Mouse (Mus musculus) kidney, adult 2 months (tissue): Measurements from ENCODE around the gene 4933405L10Rik. TPM values are rescaled to one million over a fixed set of nuclear protein-coding genes. Genes with fewer than 3 reads are reported as not detected.

Source experiments
- DNase-seq: peaks from one replicate; pipeline ENCODE4 v3.0.0; 2021
- H3K27ac ChIP-seq: fragments of 200-500 bp; 2 replicates; pipeline ENCODE4 v1.5.1; 2012; ENCODE audit warnings: low read depth, low read length, control low read depth, inconsistent platforms; ENCODE audit not compliant: insufficient read depth
- H3K27me3 ChIP-seq: fragments of 200-500 bp; replicated peaks from 2 replicates; pipeline ENCODE4 v1.6.1; 2012; ENCODE audit warnings: mild to moderate bottlenecking, moderate library complexity, low read length, inconsistent platforms; ENCODE audit not compliant: control insufficient read depth, insufficient read depth
- H3K36me3 ChIP-seq: fragments of 200-500 bp; 2 replicates; pipeline ENCODE4 v1.6.1; 2012; ENCODE audit warnings: mild to moderate bottlenecking, moderate library complexity, low read length, inconsistent platforms; ENCODE audit not compliant: control insufficient read depth, insufficient read depth
- H3K4me1 ChIP-seq: fragments of 200-500 bp; 2 replicates; pipeline ENCODE4 v1.6.1; 2011; ENCODE audit warnings: low read length; ENCODE audit not compliant: control insufficient read depth, insufficient read depth
- H3K4me3 ChIP-seq: fragments of 200-500 bp; 2 replicates; pipeline ENCODE4 v1.5.1; 2011; ENCODE audit warnings: mild to moderate bottlenecking, low read depth, low read length, control low read depth; ENCODE audit not compliant: insufficient read depth
- CTCF ChIP-seq: fragments of 200-500 bp; conservative IDR thresholded peaks from 2 replicates; pipeline ENCODE4 v1.5.1; 2011; ENCODE audit warnings: low read depth, mild to moderate bottlenecking, control low read depth, low read length, moderate library complexity, mixed read lengths; ENCODE audit not compliant: insufficient read depth, insufficient read length
- POLR2A ChIP-seq: fragments of 200-500 bp; IDR thresholded peaks from one replicate; pipeline ENCODE4 v1.6.1; 2011; ENCODE audit warnings: low read depth, low read length, control low read depth
- WGBS: fragments of 180-500 bp; shearing (Covaris S2); methylation state at CpG from one replicate; pipeline ENCODE4 v1.1.7; 2018; 5-methylcytosine and 5-hydroxymethylcytosine counted together
- polyA plus RNA-seq: library from polyadenylated mRNA; depleted of rRNA; stranded (reverse); fragments of >200 nt; gene quantifications from 2 replicates; pipeline ENCODE4 v1.2.3, GENCODE M21; 2012

The 4933405L10Rik gene
- polyA plus RNA-seq, 1 experiment, result 0.19 TPM

GRCm38 (mm10) chr8:105709317-105709716, 1.9 kb downstream of the 4933405L10Rik start:
- Histone ChIP-seq H3K27ac (no peak overlapping the region), H3K36me3 (no peaks in the 10 kb centered on the region), H3K27me3 (no peaks in the 10 kb centered on the region), H3K4me3 (no peak overlapping the region), H3K4me1 (peaks cover 3% of the 10 kb centered on the region; the same call in 1 of the 2 replicates)
- WGBS, result 82% methylated on average over 14 of the region's 14 CpGs
- DNase-seq, result no peak
- no peak for TF ChIP-seq CTCF
- TF ChIP-seq POLR2A, result no peak

- 81% methylated on average over 3 of the region's 3 CpGs for WGBS
- no peaks in the 10 kb centered on the region for H3K27me3 ChIP-seq
- DNase-seq, result no peak
- H3K4me1 ChIP-seq, result peaks cover 3% of the 10 kb centered on the region; the same call in 1 of the 2 replicates
- no peak overlapping the region for H3K27ac ChIP-seq
- no peak overlapping the region for H3K4me3 ChIP-seq
- TF ChIP-seq CTCF (no peak), POLR2A (no peak)
- no peaks in the 10 kb centered on the region for H3K36me3 ChIP-seq
These were observed 4.8 kb downstream of the 4933405L10Rik start for GRCm38 (mm10) chr8:105712286-105712685.

GRCm38 (mm10) chr8:105714139-105714538, 6.7 kb downstream of the 4933405L10Rik start:
- TF ChIP-seq CTCF, result peak; percentile 89
- no peak for TF ChIP-seq POLR2A
- no peaks in the 10 kb centered on the region for H3K27me3 ChIP-seq
- no peaks in the 10 kb centered on the region for H3K36me3 ChIP-seq
- 2% methylated on average over 3 of the region's 3 CpGs for WGBS
- no peak overlapping the region for H3K4me3 ChIP-seq
- DNase-seq, result peak; percentile 90
- no peaks in the 10 kb centered on the region for H3K4me1 ChIP-seq
- no peak overlapping the region for H3K27ac ChIP-seq

- Histone ChIP-seq H3K4me3 (no peak overlapping the region), H3K27me3 (no peaks in the 10 kb centered on the region), H3K27ac (peak overlapping the region; percentile 16; the same call in 1 of the 2 replicates), H3K36me3 (no peaks in the 10 kb centered on the region), H3K4me1 (no peaks in the 10 kb centered on the region)
- DNase-seq, result peak; percentile 54
- no peak for TF ChIP-seq CTCF
- TF ChIP-seq POLR2A, result no peak
- 62% methylated on average over 6 of the region's 6 CpGs for WGBS
These were observed 7.6 kb downstream of the 4933405L10Rik start for GRCm38 (mm10) chr8:105715042-105715441.

- TF ChIP-seq POLR2A (no peak), CTCF (no peak)
- Histone ChIP-seq H3K4me1 (no peaks in the 10 kb centered on the region), H3K4me3 (no peak overlapping the region), H3K36me3 (no peaks in the 10 kb centered on the region), H3K27me3 (no peaks in the 10 kb centered on the region), H3K27ac (no peak overlapping the region)
- 93% methylated on average over 15 of the region's 15 CpGs for WGBS
- no peak for DNase-seq
These were observed 9.0 kb downstream of the 4933405L10Rik start for GRCm38 (mm10) chr8:105716302-105716945.

- WGBS, result 73% methylated on average over 4 of the region's 4 CpGs
- Histone ChIP-seq H3K4me1 (no peaks in the 10 kb centered on the region), H3K36me3 (no peaks in the 10 kb centered on the region), H3K27me3 (no peaks in the 10 kb centered on the region), H3K27ac (no peak overlapping the region), H3K4me3 (no peak overlapping the region)
- DNase-seq, result no peak
- TF ChIP-seq POLR2A (no peak), CTCF (no peak)
These were observed 12.2 kb downstream of the 4933405L10Rik start for GRCm38 (mm10) chr8:105719637-105720036.

- 94% methylated on average over 9 of the region's 9 CpGs for WGBS
- H3K36me3 ChIP-seq, result no peaks in the 10 kb centered on the region
- H3K27ac ChIP-seq, result no peak overlapping the region
- H3K4me3 ChIP-seq, result no peak overlapping the region
- no peaks in the 10 kb centered on the region for H3K27me3 ChIP-seq
- H3K4me1 ChIP-seq, result 0 out of 2 replicates have a peak, but pooled peaks cover 5% of the 10 kb centered on the region
- TF ChIP-seq POLR2A, result no peak
- no peak for TF ChIP-seq CTCF
- no peak for DNase-seq
These were observed 15.4 kb downstream of the 4933405L10Rik start for GRCm38 (mm10) chr8:105722861-105723260.
